Mouse (Mus musculus): ENCODE data around the gene Mrpl48. TPM values are rescaled to one million over a fixed set of nuclear protein-coding genes. Genes with fewer than 3 reads are reported as not detected.

Mrpl48 gene
- total RNA-seq, 2 experiments from 2014 or later: 64.2 to 69.7 TPM

Other genes starting within 250 kb of the Mrpl48 start
- gene C2cd3, start 236.1 kb downstream of the Mrpl48 start, total RNA-seq (2021): 10 to 100 TPM; 24.3 to 26.3 TPM
- gene Ppme1, start 236.0 kb downstream of the Mrpl48 start, total RNA-seq (2021): 100 to 1,000 TPM; 141 to 158 TPM
- 1 to 10 TPM; 1.3 to 2.5 TPM for gene Ucp3, start 135.3 kb downstream of the Mrpl48 start, total RNA-seq (2021)
- gene Ucp2, start 115.0 kb downstream of the Mrpl48 start, total RNA-seq (2021): 10 to 100 TPM; 67.5 to 87.2 TPM
- gene Dnajb13, start 93.3 kb downstream of the Mrpl48 start, total RNA-seq (2021): under 1 TPM; 0.43 to 0.50 TPM
- 10 to 100 TPM in 1 of 2 experiments, 1 to 10 TPM in 1; 8.3 to 10.8 TPM for gene Coa4, start 71.2 kb downstream of the Mrpl48 start, total RNA-seq (2021)
- gene Rab6a, start 891 bp downstream of the Mrpl48 start, total RNA-seq (2021): 100 to 1,000 TPM; 359 to 385 TPM
- 100 to 1,000 TPM; 207 to 223 TPM for gene Plekhb1, start 54.1 kb upstream of the Mrpl48 start, total RNA-seq (2021)
- 100 to 1,000 TPM; 225 to 254 TPM for gene Fam168a, start 98.3 kb upstream of the Mrpl48 start, total RNA-seq (2021)